Mouse (Mus musculus) A20 (cell line): ENCODE measurements around the gene Prss57.
"Not testable (repeated sequence)": the region's sequence is repeated elsewhere in the genome, so short reads cannot be mapped to it uniquely, and the experiment has no call there.

ENCODE experiments used
- DNase-seq: peaks from one replicate; pipeline ENCODE4 v3.0.0-alpha.2; 2011; ENCODE audit warnings: low read depth, low spot score

The Prss57 gene

GRCm38 (mm10) chr10:79781956-79782355 is 8.8 kb downstream of the Prss57 start:
- DNase-seq = peak; percentile 70

GRCm38 (mm10) chr10:79781139-79781538 is 9.6 kb downstream of the Prss57 start:
- DNase-seq = no peak

GRCm38 (mm10) chr10:79780664-79781015 is 10.1 kb downstream of the Prss57 start:
- peak; percentile 95 for DNase-seq

- peak; percentile 98 for DNase-seq
These were observed 10.7 kb downstream of the Prss57 start for GRCm38 (mm10) chr10:79779784-79780663.

- DNase-seq = no peak
These were observed 11.6 kb downstream of the Prss57 start for GRCm38 (mm10) chr10:79779193-79779592.

- DNase-seq = no peak
These were observed 12.8 kb downstream of the Prss57 start for GRCm38 (mm10) chr10:79778006-79778405.

- DNase-seq = no peak
These were observed 13.6 kb downstream of the Prss57 start, which contains the start of gene Fstl3 for GRCm38 (mm10) chr10:79777103-79777531. Gene Fstl3, plus strand, starts transcription at chr10:79777272.

- DNase-seq = no peak
These were observed 16.1 kb downstream of the Prss57 start for GRCm38 (mm10) chr10:79774486-79775279.

GRCm38 (mm10) chr10:79773208-79773607 is 17.6 kb downstream of the Prss57 start:
- peak; percentile 68 for DNase-seq

GRCm38 (mm10) chr10:79772320-79772719 is 18.4 kb downstream of the Prss57 start:
- no peak for DNase-seq

GRCm38 (mm10) chr10:79769329-79769728 is 21.4 kb downstream of the Prss57 start:
- no peak for DNase-seq

GRCm38 (mm10) chr10:79768400-79768799 is 22.4 kb downstream of the Prss57 start:
- peak; percentile 75 for DNase-seq

GRCm38 (mm10) chr10:79767372-79768244 is 23.2 kb downstream of the Prss57 start:
- DNase-seq = no peak

GRCm38 (mm10) chr10:79766508-79767325 is 24.0 kb downstream of the Prss57 start, which contains the start of gene Rnf126:
Gene Rnf126, minus strand, starts transcription at chr10:79766952.
- peak; percentile 100 for DNase-seq

- no peak for DNase-seq
These were observed 24.7 kb downstream of the Prss57 start for GRCm38 (mm10) chr10:79766001-79766507.

- DNase-seq = no peak
These were observed 25.5 kb downstream of the Prss57 start for GRCm38 (mm10) chr10:79765228-79765745.

- DNase-seq = no peak
These were observed 26.5 kb downstream of the Prss57 start for GRCm38 (mm10) chr10:79764234-79764633.

GRCm38 (mm10) chr10:79762875-79763274 is 27.9 kb downstream of the Prss57 start:
- DNase-seq = no peak

- DNase-seq = no peak
These were observed 30.1 kb downstream of the Prss57 start for GRCm38 (mm10) chr10:79760603-79761143.

GRCm38 (mm10) chr10:79759675-79760074 is 31.1 kb downstream of the Prss57 start:
- not testable (repeated sequence) for DNase-seq
